Mouse (Mus musculus) limb, embryonic 13.5 days (tissue): ENCODE results near the gene Ltbp1. TPM values are rescaled to one million over a fixed set of nuclear protein-coding genes. Genes with fewer than 3 reads are reported as not detected.

Experiments
- ATAC-seq: fragments of 200-750 bp; cut with Nextera tagmentation; 2 replicates; pipeline ENCODE4 v1.8.0; 2017; ENCODE audit warnings: low read depth, moderate number of reproducible peaks, moderate TSS enrichment; ENCODE audit not compliant: low FRiP score
- H3K27ac ChIP-seq: fragments of 300-500 bp; sonication (generic); 2 replicates; pipeline ENCODE4 v1.5.1; 2015; ENCODE audit warnings: inconsistent platforms, mild to moderate bottlenecking, moderate library complexity
- H3K27me3 ChIP-seq: fragments of 300-500 bp; sonication (generic); 2 replicates; pipeline ENCODE4 v1.6.1; 2015; ENCODE audit warnings: mild to moderate bottlenecking, inconsistent platforms
- H3K36me3 ChIP-seq: fragments of 300-500 bp; sonication (generic); 2 replicates; pipeline ENCODE4 v1.6.1; 2015; ENCODE audit warnings: inconsistent platforms, mild to moderate bottlenecking, moderate library complexity
- H3K4me1 ChIP-seq: fragments of 300-500 bp; sonication (generic); 2 replicates; pipeline ENCODE4 v1.6.1; 2015; ENCODE audit warnings: inconsistent platforms
- H3K4me2 ChIP-seq: fragments of 300-500 bp; sonication (generic); replicated peaks from 2 replicates; pipeline ENCODE4 v1.6.1; 2015; ENCODE audit warnings: inconsistent platforms, mild to moderate bottlenecking, moderate library complexity
- H3K4me3 ChIP-seq: fragments of 300-500 bp; sonication (generic); 2 replicates; pipeline ENCODE4 v1.5.1; 2015; ENCODE audit warnings: moderate library complexity, mild to moderate bottlenecking, inconsistent platforms
- H3K9ac ChIP-seq: fragments of 300-500 bp; sonication (generic); 2 replicates; pipeline ENCODE4 v1.6.1; 2015; ENCODE audit warnings: mild to moderate bottlenecking, inconsistent platforms
- H3K9me3 ChIP-seq: fragments of 300-500 bp; sonication (generic); 2 replicates; pipeline ENCODE4 v1.6.1; 2016; ENCODE audit warnings: inconsistent platforms
- WGBS: fragments of 180-500 bp; shearing (Covaris S2); methylation state at CpG from one replicate; pipeline ENCODE4 v1.1.7; 2015; 5-methylcytosine and 5-hydroxymethylcytosine counted together
- polyA plus RNA-seq: library from polyadenylated mRNA; unstranded; fragments of >200 nt; fragmentation: Nextera tagmentation; extraction: Ambion mirVana; gene quantifications from 2 replicates; pipeline ENCODE4 v1.2.1, GENCODE M21; 2015

The Ltbp1 gene
- polyA plus RNA-seq, 1 experiment from 2014 or later: 61.3 TPM

DNA sequence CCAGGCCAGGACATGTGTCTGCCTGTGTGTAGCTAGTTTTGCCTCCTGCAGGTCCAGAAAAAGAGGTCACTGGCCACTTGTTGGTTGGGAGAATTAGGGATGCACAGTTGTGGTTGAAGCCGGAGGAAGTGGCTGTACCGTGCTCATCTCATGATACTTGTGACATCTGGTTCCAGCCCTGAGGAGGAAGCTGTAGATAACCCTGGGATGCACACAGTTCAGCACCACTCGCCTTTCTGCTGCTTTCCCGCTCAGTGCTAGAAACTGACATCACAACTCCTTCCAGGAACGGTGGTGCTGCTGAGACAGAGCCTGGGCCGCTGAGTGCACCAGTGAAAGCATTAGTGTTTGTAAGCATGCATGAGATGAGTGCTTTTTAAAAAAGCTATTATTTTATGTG lies 5.6 kb downstream of the Ltbp1 start:
- no peak for ATAC-seq
- Histone ChIP-seq H3K4me3 (no peak overlapping the region), H3K36me3 (peaks cover 39% of the 10 kb centered on the region), H3K9me3 (no peaks in the 10 kb centered on the region), H3K4me1 (peaks cover 72% of the 10 kb centered on the region), H3K27me3 (no peaks in the 10 kb centered on the region), H3K4me2 (no peak overlapping the region), H3K27ac (no peak overlapping the region), H3K9ac (no peak overlapping the region)
- 77% methylated on average over 6 of the region's 6 CpGs for WGBS

GRCm38 (mm10) chr17:75013211-75013610 lies 7.8 kb downstream of the Ltbp1 start:
- no peak for ATAC-seq
- Histone ChIP-seq H3K4me3 (no peak overlapping the region), H3K27me3 (no peaks in the 10 kb centered on the region), H3K36me3 (peaks cover 45% of the 10 kb centered on the region), H3K9me3 (no peaks in the 10 kb centered on the region), H3K27ac (no peak overlapping the region), H3K4me1 (peaks cover 75% of the 10 kb centered on the region), H3K4me2 (no peak overlapping the region), H3K9ac (no peak overlapping the region)
- WGBS: 73% methylated on average over 4 of the region's 4 CpGs

DNA sequence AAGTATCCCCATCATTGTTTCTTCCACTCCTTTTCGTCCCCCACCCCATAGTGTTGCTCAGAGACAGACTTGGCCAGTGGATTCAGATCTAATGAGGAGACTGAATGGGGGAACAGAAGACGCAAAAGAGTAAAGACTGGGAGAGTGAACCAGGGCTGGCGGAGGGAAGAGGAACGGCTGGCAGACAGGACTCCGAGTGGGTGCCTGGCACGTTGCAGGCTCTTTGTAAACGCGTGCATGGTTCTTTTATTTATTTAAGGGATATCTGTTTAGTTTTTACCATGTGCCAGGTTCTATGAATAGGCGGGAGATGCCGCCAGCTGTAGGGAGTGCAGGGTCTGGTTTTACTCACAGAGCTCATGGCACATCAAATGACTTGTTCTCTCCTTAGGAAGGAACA lies 8.5 kb downstream of the Ltbp1 start:
- Histone ChIP-seq H3K27ac (peak overlapping the region; percentile 58; the same call in 1 of the 2 replicates), H3K27me3 (no peaks in the 10 kb centered on the region), H3K4me2 (peak overlapping the region; percentile 23; the same call in 1 of the 2 replicates), H3K9me3 (no peaks in the 10 kb centered on the region), H3K4me1 (peaks cover 78% of the 10 kb centered on the region), H3K36me3 (peaks cover 42% of the 10 kb centered on the region), H3K4me3 (no peak overlapping the region), H3K9ac (no peak overlapping the region)
- WGBS: 39% methylated on average over 10 of the region's 10 CpGs
- no peak for ATAC-seq

DNA sequence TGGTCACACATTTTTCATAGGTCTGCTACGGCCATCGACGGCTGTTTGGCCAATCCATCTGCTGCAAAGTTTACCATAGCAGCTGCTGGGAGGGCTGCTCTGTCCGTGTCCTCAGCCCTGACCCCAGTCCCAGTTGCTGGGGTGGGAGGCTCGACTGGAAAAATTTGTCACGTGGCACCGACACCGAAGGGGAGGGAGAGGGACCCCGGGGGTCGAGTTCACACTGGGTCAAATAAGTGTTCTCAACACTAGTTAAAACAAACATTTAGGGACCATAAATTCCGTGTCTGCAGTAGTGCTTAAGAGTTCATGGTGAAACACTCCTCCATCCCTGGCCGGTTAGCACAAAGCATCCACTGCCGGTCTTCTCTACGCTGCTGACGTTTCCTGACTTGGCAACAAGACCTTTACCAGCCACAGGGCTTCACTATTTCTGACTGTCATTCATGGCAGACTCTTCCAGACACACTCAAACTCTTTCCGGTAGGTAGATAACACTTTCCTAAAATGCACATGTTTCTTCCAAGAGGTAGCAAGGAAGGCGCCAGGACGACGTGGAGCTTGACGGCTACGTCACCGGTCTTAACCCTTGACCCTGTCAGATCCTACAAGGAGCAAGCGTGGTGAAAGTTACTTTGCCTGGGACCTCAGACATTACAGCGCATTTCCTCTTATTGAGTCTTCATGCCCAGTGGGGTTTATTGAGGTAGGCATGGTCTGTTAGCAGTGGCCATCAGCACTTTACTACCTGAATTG lies 9.4 kb downstream of the Ltbp1 start:
- Histone ChIP-seq H3K27ac (peak overlapping the region; percentile 58; the same call in 1 of the 2 replicates), H3K4me2 (peak overlapping the region; percentile 23; the same call in 1 of the 2 replicates)

GRCm38 (mm10) chr17:75015546-75015945 lies 10.2 kb downstream of the Ltbp1 start:
- Histone ChIP-seq H3K4me3 (no peak overlapping the region), H3K27me3 (no peaks in the 10 kb centered on the region), H3K9me3 (no peaks in the 10 kb centered on the region), H3K36me3 (peaks cover 31% of the 10 kb centered on the region), H3K27ac (no peak overlapping the region), H3K4me2 (no peak overlapping the region), H3K9ac (no peak overlapping the region), H3K4me1 (peaks cover 81% of the 10 kb centered on the region)
- ATAC-seq: no peak
- 86% methylated on average over 6 of the region's 6 CpGs for WGBS

More for the DNA sequence above, 9.4 kb downstream of the Ltbp1 start:
- H3K4me1 ChIP-seq: peaks cover 78% of the 10 kb centered on the region
- H3K36me3 ChIP-seq: peaks cover 32% of the 10 kb centered on the region
- WGBS: 34% methylated on average over 24 of the region's 24 CpGs
- H3K9me3 ChIP-seq: no peaks in the 10 kb centered on the region
- H3K27me3 ChIP-seq: no peaks in the 10 kb centered on the region
- ATAC-seq: peak; percentile 37; the same call in 1 of the 2 replicates
- H3K9ac ChIP-seq: no peak overlapping the region
- no peak overlapping the region for H3K4me3 ChIP-seq

DNA sequence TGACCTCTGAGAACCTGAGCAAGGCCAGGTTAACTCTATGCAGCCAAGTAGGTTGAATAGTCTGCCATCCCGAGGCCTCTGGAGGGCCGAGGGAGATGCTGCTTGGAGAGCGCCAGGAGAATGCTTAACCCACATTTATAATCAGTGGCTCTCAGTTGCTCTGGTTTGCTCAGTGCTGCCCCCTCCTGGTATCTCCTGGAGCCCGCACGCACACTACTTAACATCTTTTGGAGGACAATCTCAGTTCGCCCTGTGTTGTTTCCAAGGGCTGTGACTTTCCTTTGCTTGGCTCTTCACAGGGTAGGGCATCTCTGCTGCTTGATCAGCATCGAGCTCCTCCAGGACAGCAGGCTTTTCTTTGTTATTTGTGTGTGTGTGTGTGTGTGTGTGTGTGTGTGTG lies 12.1 kb downstream of the Ltbp1 start:
- Histone ChIP-seq H3K4me2 (no peak overlapping the region), H3K4me1 (peaks cover 89% of the 10 kb centered on the region), H3K4me3 (no peak overlapping the region), H3K9ac (no peak overlapping the region), H3K9me3 (no peaks in the 10 kb centered on the region), H3K27ac (no peak overlapping the region), H3K36me3 (peaks cover 26% of the 10 kb centered on the region), H3K27me3 (no peaks in the 10 kb centered on the region)
- 79% methylated on average over 7 of the region's 7 CpGs for WGBS
- no peak for ATAC-seq

- Histone ChIP-seq H3K9me3 (no peaks in the 10 kb centered on the region), H3K4me3 (no peak overlapping the region), H3K36me3 (peaks cover 26% of the 10 kb centered on the region), H3K4me2 (no peak overlapping the region), H3K27me3 (no peaks in the 10 kb centered on the region), H3K4me1 (peaks cover 82% of the 10 kb centered on the region), H3K27ac (no peak overlapping the region), H3K9ac (no peak overlapping the region)
- ATAC-seq: no peak
- 86% methylated on average over 5 of the region's 5 CpGs for WGBS
Observed at GRCm38 (mm10) chr17:75018142-75018541, 12.8 kb downstream of the Ltbp1 start.

DNA sequence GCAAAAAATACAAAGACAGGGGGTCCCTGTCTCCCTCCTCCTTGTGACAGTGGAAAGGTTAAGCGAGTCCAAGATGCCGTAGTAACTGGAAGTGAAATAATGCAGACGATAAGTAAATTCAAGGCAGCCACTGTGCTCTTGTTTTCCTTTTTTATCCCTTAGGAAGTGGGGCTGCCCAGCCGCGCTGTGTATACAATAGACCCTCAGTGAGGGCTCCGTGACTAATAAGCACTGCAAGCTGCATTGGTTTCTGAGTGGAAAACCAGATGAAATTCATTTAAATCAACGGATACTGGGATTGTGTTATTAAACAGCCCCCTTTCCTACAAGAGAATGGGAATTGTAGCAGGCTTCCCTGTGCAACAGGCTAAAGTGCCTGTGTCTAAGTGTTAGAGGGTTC lies 14.7 kb downstream of the Ltbp1 start:
- no peak for ATAC-seq
- 35% methylated on average over 7 of the region's 7 CpGs for WGBS
- peak overlapping the region; percentile 23; the same call in 1 of the 2 replicates for H3K4me2 ChIP-seq

DNA sequence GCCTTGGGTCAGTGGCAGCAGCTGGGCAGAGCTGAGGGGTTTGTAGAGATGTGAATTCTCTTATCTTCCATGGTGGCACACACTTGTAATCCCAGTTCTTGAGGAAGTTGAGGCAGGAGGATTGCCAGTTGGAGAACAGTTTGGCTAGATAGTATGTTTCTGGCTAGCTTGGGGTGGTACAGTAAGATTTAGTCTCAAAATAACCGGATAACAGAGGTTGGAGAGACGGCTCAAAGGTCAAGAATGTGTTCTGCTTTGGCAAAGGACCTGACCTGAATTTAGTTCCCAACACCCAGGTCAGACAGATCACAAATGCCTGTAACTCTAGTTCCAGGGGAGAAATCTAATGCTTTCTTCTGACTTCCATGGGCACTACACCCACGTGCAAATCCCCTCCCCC lies 15.3 kb downstream of the Ltbp1 start:
- Histone ChIP-seq H3K4me3 (no peak overlapping the region), H3K27ac (peak overlapping the region; percentile 33; the same call in 1 of the 2 replicates), H3K9me3 (no peaks in the 10 kb centered on the region), H3K9ac (no peak overlapping the region), H3K4me1 (peaks cover 69% of the 10 kb centered on the region), H3K4me2 (no peak overlapping the region), H3K36me3 (peaks cover 16% of the 10 kb centered on the region), H3K27me3 (no peaks in the 10 kb centered on the region)
- 74% methylated on average over 3 of the region's 3 CpGs for WGBS
- no peak for ATAC-seq

More for the DNA sequence above, 14.7 kb downstream of the Ltbp1 start:
- Histone ChIP-seq H3K9me3 (no peaks in the 10 kb centered on the region), H3K27me3 (no peaks in the 10 kb centered on the region), H3K27ac (peak overlapping the region; percentile 55), H3K4me1 (peaks cover 69% of the 10 kb centered on the region), H3K4me3 (no peak overlapping the region), H3K9ac (no peak overlapping the region), H3K36me3 (peaks cover 22% of the 10 kb centered on the region)

DNA sequence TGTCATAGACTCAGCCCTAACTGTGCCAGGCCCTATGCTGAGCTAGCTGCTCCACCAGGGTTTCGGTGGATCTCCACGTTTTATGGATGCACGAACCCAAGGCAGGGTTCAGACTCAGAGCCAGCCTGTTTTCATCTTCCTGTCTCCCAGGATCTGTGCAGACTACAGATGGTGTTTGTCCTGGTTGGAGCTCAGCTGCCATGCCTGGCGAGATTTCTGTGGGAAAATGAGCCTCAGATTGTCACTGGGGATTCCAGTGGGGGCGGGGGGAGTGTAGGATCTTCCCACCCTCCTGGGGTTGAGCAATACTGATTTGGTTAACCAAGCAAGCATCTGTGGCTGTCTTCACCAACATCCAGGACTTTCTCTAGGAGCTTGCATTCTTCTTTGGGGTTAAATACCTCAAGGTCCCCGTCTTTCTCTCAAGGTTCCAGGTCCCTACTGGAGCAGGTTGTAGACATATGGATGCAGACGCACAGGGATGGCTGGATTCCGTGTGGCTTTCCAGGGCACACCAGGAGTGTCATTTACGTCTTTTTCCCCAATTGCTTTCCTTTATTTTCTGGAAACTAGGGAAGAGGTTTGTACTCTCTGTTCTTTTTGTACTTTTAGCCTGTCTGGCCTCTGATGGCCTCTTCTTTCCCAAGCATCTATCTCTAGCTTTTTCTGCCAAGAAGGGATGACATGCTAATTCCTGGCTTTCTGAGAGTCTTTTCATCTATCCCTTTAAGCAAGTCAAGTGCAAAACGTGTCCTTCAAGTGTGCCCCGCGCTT lies 22.2 kb downstream of the Ltbp1 start:
- Histone ChIP-seq H3K4me2 (no peak overlapping the region), H3K9ac (no peak overlapping the region), H3K36me3 (peaks cover 43% of the 10 kb centered on the region), H3K9me3 (no peaks in the 10 kb centered on the region), H3K27me3 (no peaks in the 10 kb centered on the region), H3K4me3 (no peak overlapping the region), H3K4me1 (peaks cover 34% of the 10 kb centered on the region), H3K27ac (no peak overlapping the region)
- ATAC-seq: no peak
- 77% methylated on average over 12 of the region's 12 CpGs for WGBS

DNA sequence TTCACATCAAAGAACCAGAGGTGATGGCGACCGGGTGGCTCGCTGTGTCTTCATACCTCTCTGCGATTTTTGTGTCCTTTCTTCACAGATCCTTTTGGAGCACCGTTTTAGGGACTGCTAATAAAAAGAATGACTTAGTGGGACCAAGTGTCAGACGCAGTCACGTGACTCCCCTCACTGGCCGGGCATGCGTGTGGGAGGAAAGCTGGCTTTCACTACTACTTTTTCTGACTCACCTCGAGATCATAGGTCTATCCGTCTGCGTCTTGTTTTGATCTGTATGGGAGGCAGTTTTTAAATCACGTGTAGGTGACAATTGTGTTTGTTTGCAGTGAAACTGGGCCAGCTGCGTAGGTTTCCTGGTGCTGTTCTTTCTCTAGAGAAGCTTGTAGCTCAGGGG lies 28.0 kb downstream of the Ltbp1 start:
- peaks cover 11% of the 10 kb centered on the region; the same call in 1 of the 2 replicates for H3K4me1 ChIP-seq
- H3K4me2 ChIP-seq: no peak overlapping the region
- no peaks in the 10 kb centered on the region for H3K27me3 ChIP-seq
- H3K4me3 ChIP-seq: no peak overlapping the region
- ATAC-seq: no peak
- 78% methylated on average over 14 of the region's 14 CpGs for WGBS
- H3K36me3 ChIP-seq: peaks cover 49% of the 10 kb centered on the region
- H3K9ac ChIP-seq: no peak overlapping the region
- H3K9me3 ChIP-seq: no peaks in the 10 kb centered on the region
- no peak overlapping the region for H3K27ac ChIP-seq

- no peak for ATAC-seq
- no peak overlapping the region for H3K9ac ChIP-seq
- H3K27me3 ChIP-seq: no peaks in the 10 kb centered on the region
- H3K4me1 ChIP-seq: peaks cover 9% of the 10 kb centered on the region; the same call in 1 of the 2 replicates
- 89% methylated on average over 21 of the region's 21 CpGs for WGBS
- no peak overlapping the region for H3K4me3 ChIP-seq
- peaks cover 47% of the 10 kb centered on the region for H3K36me3 ChIP-seq
- no peak overlapping the region for H3K4me2 ChIP-seq
- H3K27ac ChIP-seq: no peak overlapping the region
- H3K9me3 ChIP-seq: no peaks in the 10 kb centered on the region
Observed at GRCm38 (mm10) chr17:75033872-75034615, 28.7 kb downstream of the Ltbp1 start.
